Mouse (Mus musculus) midbrain, embryonic 11.5 days (tissue): Measurements from ENCODE around the gene Kbtbd3. TPM values are rescaled to one million over a fixed set of nuclear protein-coding genes. Genes with fewer than 3 reads are reported as not detected.
A peak's percentile ranks its signal among the peaks of the same experiment; 100 is the strongest.

Experiments
- ATAC-seq: fragments of 200-750 bp; cut with Nextera tagmentation; 2 replicates; pipeline ENCODE4 v1.8.0; 2017; ENCODE audit warnings: moderate TSS enrichment, moderate library complexity; ENCODE audit not compliant: low FRiP score
- DNase-seq: peaks from one replicate; pipeline ENCODE4 v3.0.0; 2015; ENCODE audit warnings: low spot score; ENCODE audit errors: missing footprints
- H3K27ac ChIP-seq: fragments of 300-500 bp; sonication (generic); 2 replicates; pipeline ENCODE4 v1.5.1; 2014; ENCODE audit warnings: low read depth, low read length
- H3K27me3 ChIP-seq: fragments of 300-500 bp; sonication (generic); 2 replicates; pipeline ENCODE4 v1.6.1; 2014; ENCODE audit warnings: mild to moderate bottlenecking, low read length, moderate library complexity, mixed read lengths; ENCODE audit not compliant: control insufficient read depth, insufficient read depth
- H3K36me3 ChIP-seq: fragments of 300-500 bp; sonication (generic); 2 replicates; pipeline ENCODE4 v1.6.1; 2014; ENCODE audit warnings: mild to moderate bottlenecking, low read length, moderate library complexity, mixed read lengths; ENCODE audit not compliant: control insufficient read depth, insufficient read depth
- H3K4me1 ChIP-seq: fragments of 300-500 bp; sonication (generic); 2 replicates; pipeline ENCODE4 v1.6.1; 2014; ENCODE audit warnings: low read length; ENCODE audit not compliant: control insufficient read depth, insufficient read depth
- H3K4me2 ChIP-seq: fragments of 300-500 bp; sonication (generic); 2 replicates; pipeline ENCODE4 v1.6.1; 2014; ENCODE audit warnings: mild to moderate bottlenecking, moderate library complexity
- H3K4me3 ChIP-seq: fragments of 300-500 bp; sonication (generic); 2 replicates; pipeline ENCODE4 v1.5.1; 2014; ENCODE audit warnings: low read depth, low read length
- H3K9ac ChIP-seq: fragments of 300-500 bp; sonication (generic); 2 replicates; pipeline ENCODE4 v1.6.1; 2014; ENCODE audit warnings: low read length
- H3K9me3 ChIP-seq: fragments of 300-500 bp; sonication (generic); 2 replicates; pipeline ENCODE4 v1.6.1; 2016; ENCODE audit warnings: low read length; ENCODE audit not compliant: control insufficient read depth
- WGBS: fragments of 180-500 bp; shearing (Covaris S2); extraction: QIAGEN DNeasy Blood & Tissue Kit; methylation state at CpG from one replicate; pipeline ENCODE4 v1.1.7; 2014; 5-methylcytosine and 5-hydroxymethylcytosine counted together
- polyA plus RNA-seq: library from polyadenylated mRNA; unstranded; fragments of >200 nt; fragmentation: Nextera tagmentation; extraction: Ambion mirVana; gene quantifications from 2 replicates; pipeline ENCODE4 v1.2.1, GENCODE M21; 2014

The Kbtbd3 gene
- 8.1 and 8.3 TPM in 2 replicates for polyA plus RNA-seq

DNA sequence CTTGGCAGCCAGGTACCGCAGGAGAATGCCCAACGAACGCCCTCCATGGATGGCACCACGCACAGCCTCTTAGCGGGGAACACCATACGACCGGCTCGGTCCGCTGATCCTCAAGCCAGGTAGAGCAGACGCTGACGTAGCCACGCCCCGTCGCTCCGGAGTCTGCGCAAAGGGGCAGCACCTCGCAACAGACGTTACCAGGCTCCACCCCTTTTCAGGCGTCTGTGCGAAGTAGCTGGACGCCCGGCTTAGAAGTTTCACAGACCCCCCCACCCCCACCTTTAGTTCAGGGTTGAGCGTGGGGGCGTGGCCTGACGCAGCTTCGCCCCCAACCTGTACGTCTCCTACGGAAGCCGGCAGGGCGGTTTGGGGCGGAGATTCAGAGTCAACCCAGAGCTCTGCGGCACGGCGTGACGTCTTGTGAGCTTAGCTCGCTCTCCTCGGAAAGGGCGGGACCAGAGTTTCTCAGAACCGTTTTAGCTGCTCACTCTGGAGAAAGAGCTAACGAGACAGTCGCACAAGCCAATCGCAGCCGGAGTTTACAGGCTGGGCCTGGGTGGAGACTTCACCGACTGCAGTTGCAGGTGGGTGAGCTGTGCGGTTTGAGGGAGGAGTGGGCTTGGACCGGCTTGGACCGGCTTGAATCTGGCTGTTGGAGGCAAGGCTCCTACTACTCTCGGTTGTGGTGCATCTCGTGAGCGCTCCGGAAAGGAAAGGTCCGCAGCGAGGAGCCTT lies at the start of gene Kbtbd3, which contains the start of gene Aasdhppt:
TSS of gene Kbtbd3 (plus strand) at position 483 of the 735 bp plus-strand sequence.
TSS of gene Aasdhppt (minus strand) at position 121 of the 735 bp plus-strand sequence.
- Histone ChIP-seq H3K4me2 (peak within 1 kb of the TSS; percentile 72), H3K36me3 (no peaks in the 10 kb centered on the region), H3K9ac (peak within 1 kb of the TSS; percentile 80), H3K9me3 (no peaks in the 10 kb centered on the region), H3K27ac (peak within 1 kb of the TSS; percentile 74), H3K4me3 (peak within 1 kb of the TSS; percentile 67), H3K4me1 (peaks cover 11% of the 10 kb centered on the region), H3K27me3 (no peaks in the 10 kb centered on the region)
- DNase-seq (peak; percentile 99), ATAC-seq (peak; percentile 97)
- WGBS: under 1% methylated on average over 53 of the region's 53 CpGs

DNA sequence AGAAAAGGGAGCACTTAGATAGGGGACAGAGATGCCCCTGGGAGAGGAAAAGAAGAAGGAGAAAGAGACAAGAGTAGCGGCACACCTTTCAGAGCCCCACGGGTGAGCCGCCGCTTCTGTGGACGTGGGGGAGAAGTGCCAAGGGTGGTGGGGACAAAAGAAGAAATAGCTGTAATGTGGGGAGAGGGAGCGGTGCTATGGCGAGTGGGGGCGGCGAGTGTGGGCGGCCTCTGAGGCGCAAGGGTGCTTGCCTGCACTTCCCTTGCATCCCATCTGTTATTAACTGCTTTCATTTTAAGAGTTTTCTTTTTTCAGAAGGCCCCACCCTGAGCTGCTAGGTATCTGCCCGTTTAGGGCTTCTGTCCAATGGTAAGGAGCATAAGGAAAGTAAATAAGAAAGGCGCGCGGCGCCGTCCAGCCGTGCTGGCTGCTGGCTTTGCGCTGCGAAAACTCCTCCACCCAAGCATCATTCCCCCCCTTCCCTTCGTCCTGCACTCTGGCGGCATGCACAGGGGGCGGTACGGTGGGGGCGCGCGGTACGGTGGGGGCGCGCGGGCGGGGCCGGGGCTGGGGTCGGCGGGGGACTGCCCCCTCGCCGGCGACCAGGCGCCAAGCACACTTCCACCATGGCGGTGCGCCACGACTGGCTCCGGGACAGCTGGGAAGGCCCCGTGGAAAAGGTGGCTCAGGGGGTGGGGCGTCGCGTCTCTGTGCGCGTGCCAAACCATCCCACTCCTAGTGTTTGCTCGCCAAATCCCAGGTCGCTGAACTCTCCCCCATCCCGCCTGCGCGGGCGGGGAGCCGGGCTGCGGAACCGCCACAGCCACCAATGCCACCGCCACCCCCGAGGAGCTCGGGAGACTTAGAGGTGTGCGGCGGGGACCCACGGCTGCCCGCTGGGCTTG lies 49.5 kb upstream of the Kbtbd3 start:
- Histone ChIP-seq H3K4me1 (no peaks in the 10 kb centered on the region), H3K36me3 (no peaks in the 10 kb centered on the region), H3K27me3 (no peaks in the 10 kb centered on the region), H3K4me2 (no peak overlapping the region), H3K9me3 (peaks cover 8% of the 10 kb centered on the region), H3K9ac (no peak overlapping the region), H3K4me3 (peak overlapping the region; percentile 15), H3K27ac (no peak overlapping the region)
- DNase-seq: peak; percentile 94
- 55% methylated on average over 64 of the region's 65 CpGs for WGBS
- ATAC-seq: peak; percentile 58

DNA sequence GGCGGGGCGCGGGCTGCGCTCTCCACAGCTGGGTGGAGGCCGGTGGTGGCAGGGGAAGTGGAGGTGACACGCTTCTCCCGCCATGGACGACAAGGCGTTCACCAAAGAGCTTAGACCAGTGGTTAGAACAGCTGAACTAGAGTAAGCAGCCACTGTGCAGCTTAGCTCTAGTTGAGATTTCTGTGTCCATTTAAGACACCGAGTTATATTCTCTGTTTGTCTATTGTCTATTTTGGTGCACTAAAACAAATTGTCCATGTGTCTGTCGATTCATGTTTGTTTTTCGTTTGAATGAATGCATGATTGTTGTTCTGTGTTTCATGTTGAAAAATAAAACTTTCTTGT lies 48.9 kb upstream of the Kbtbd3 start:
- Histone ChIP-seq H3K9me3 (peaks cover 8% of the 10 kb centered on the region), H3K36me3 (no peaks in the 10 kb centered on the region), H3K4me1 (no peaks in the 10 kb centered on the region), H3K27me3 (no peaks in the 10 kb centered on the region), H3K4me2 (no peak overlapping the region), H3K27ac (no peak overlapping the region), H3K9ac (no peak overlapping the region), H3K4me3 (peak overlapping the region; percentile 15)
- ATAC-seq (no peak; the same call in 1 of the 2 replicates), DNase-seq (no peak)
- WGBS: 60% methylated on average over 12 of the region's 12 CpGs

- no peaks in the 10 kb centered on the region for H3K9me3 ChIP-seq
- DNase-seq (no peak), ATAC-seq (no peak)
- H3K27ac ChIP-seq: no peak overlapping the region
- no peaks in the 10 kb centered on the region for H3K4me1 ChIP-seq
- no peaks in the 10 kb centered on the region for H3K36me3 ChIP-seq
- H3K27me3 ChIP-seq: no peaks in the 10 kb centered on the region
- H3K4me2 ChIP-seq: no peak overlapping the region
- WGBS: 96% methylated on average over 3 of the region's 3 CpGs
- H3K9ac ChIP-seq: no peak overlapping the region
- no peak overlapping the region for H3K4me3 ChIP-seq
These were observed 42.8 kb upstream of the Kbtbd3 start for GRCm38 (mm10) chr9:4266881-4267280.

DNA sequence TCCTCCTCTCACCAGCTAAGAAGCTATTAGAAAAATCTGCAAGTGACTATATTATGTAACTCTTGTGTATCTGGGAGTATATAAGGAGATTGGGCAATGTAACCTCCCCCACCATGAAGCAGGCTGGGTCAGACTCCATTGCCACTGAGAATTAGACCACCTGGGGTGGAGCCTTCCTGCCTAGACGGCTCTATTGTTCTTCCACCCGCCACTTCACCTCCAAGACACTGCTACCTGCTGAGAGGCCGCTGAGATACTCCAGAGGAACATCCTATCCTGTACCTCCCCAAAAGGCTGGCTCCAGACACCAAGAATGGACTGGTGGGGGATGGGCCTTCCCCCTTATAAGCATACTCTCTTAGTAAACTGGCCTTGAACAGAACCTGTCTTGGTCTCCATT lies 25.8 kb upstream of the Kbtbd3 start:
- no peak overlapping the region for H3K9ac ChIP-seq
- H3K4me2 ChIP-seq: no peak overlapping the region
- ATAC-seq (no peak), DNase-seq (no peak)
- 4% methylated on average over 3 of the region's 3 CpGs for WGBS
- no peaks in the 10 kb centered on the region for H3K4me1 ChIP-seq
- no peaks in the 10 kb centered on the region for H3K36me3 ChIP-seq
- H3K27me3 ChIP-seq: no peaks in the 10 kb centered on the region
- no peaks in the 10 kb centered on the region for H3K9me3 ChIP-seq
- H3K27ac ChIP-seq: no peak overlapping the region
- H3K4me3 ChIP-seq: no peak overlapping the region

DNA sequence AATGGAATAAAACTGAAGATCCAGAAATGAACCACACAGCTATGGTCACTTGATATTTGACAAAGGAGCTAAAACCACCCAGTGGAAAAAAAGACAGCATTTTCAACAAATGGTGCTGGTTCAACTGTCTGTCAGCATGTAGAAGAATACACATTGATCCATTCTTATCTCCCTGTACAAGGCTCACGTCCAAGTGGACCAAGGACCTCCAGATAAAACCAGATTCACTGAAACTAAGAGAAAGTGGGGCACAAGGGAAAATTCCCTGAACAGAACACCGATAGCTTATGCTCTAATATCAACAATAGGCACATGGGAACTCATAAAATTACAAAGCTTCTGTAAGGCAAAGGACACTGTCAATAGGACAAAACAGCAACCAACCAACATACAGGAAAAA lies 9.2 kb upstream of the Kbtbd3 start:
- WGBS: 96% methylated on average over 2 of the region's 2 CpGs
- H3K36me3 ChIP-seq: no peaks in the 10 kb centered on the region
- no peak overlapping the region for H3K9ac ChIP-seq
- no peaks in the 10 kb centered on the region for H3K4me1 ChIP-seq
- H3K9me3 ChIP-seq: no peaks in the 10 kb centered on the region
- ATAC-seq (no peak), DNase-seq (no peak)
- no peak overlapping the region for H3K4me3 ChIP-seq
- no peak overlapping the region for H3K27ac ChIP-seq
- H3K4me2 ChIP-seq: no peak overlapping the region
- no peaks in the 10 kb centered on the region for H3K27me3 ChIP-seq

- peaks cover 5% of the 10 kb centered on the region; the same call in 1 of the 2 replicates for H3K4me1 ChIP-seq
- no peaks in the 10 kb centered on the region for H3K36me3 ChIP-seq
- no peaks in the 10 kb centered on the region for H3K27me3 ChIP-seq
- ATAC-seq (no peak), DNase-seq (no peak)
- H3K27ac ChIP-seq: no peak overlapping the region
- H3K4me2 ChIP-seq: no peak overlapping the region
- H3K4me3 ChIP-seq: no peak overlapping the region
- H3K9me3 ChIP-seq: no peaks in the 10 kb centered on the region
- 68% methylated on average over 1 of the region's 1 CpGs for WGBS
- no peak overlapping the region for H3K9ac ChIP-seq
These were observed 4.8 kb upstream of the Kbtbd3 start for GRCm38 (mm10) chr9:4304867-4305266.

DNA sequence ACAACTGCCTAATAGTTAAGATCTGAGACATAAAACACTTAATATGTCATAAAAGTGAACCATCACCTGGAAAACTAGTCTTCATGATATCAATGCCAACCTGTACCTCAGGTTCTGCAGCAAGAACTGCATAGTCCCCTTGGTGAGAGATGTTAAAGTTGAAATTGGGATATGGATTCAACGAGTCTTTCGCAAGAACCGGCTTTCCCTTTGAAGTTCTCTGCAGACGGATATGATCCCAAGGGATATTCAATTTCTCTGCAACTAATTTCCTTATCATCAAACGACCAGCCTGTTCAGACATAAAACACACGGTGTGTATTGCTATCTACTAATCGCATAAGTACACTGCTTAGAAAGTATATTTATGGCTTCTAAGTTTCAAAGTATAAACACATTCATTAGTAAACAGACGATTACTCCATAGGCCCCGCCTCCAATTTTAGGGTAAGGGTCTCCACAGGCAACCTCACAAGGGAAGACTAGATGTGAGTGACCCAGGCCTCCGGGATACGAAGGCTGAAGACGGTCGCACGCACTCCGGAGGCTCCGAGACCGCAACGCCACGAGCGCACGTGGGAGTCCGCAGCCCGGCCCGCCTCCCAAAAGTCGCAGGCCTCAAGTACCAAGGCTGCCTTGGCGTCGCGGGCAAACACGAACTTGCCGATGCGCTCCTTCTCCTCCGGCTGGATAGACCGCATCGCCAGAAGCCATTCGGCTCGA lies 844 bp upstream of the Kbtbd3 start:
- Histone ChIP-seq H3K9ac (peak overlapping the region; percentile 80), H3K27me3 (no peaks in the 10 kb centered on the region), H3K4me3 (peak overlapping the region; percentile 67), H3K4me1 (peaks cover 11% of the 10 kb centered on the region), H3K36me3 (no peaks in the 10 kb centered on the region), H3K9me3 (no peaks in the 10 kb centered on the region), H3K27ac (peak overlapping the region; percentile 36; the same call in 1 of the 2 replicates), H3K4me2 (peak overlapping the region; percentile 66)
- ATAC-seq: peak; percentile 63
- under 1% methylated on average over 36 of the region's 36 CpGs for WGBS
- peak; percentile 89 for DNase-seq
